Mouse (Mus musculus): ENCODE results near the gene Ces2e. TPM values are rescaled to one million over a fixed set of nuclear protein-coding genes. Genes with fewer than 3 reads are reported as not detected.
A peak's percentile ranks its signal among the peaks of the same experiment; 100 is the strongest.
"Not testable (repeated sequence)": the region's sequence is repeated elsewhere in the genome, so short reads cannot be mapped to it uniquely, and the experiment has no call there.

The Ces2e gene
- total RNA-seq (2014; rRNA removed) (120 and 259 TPM in 2 replicates), polyA plus RNA-seq (2012; rRNA removed) (137 and 182 TPM in 2 replicates)

- TF ChIP-seq CTCF (IDR thresholded peaks at IDR 0.05; ENCODE audit: low read depth, low read length): no peak
- no peak for TF ChIP-seq POLR2A (IDR thresholded peaks at IDR 0.05; ENCODE audit: extremely low read depth, insufficient read depth, low read length)
- peak within 1 kb of the TSS; percentile 40 for H3K27ac ChIP-seq (replicated peaks; ENCODE audit: insufficient read depth, low read depth, low read length)
These were observed at the start of gene Ces2e for GRCm38 (mm10) chr8:104925972-104926596. Gene Ces2e (plus strand): TSS chr8:104926260.

GRCm38 (mm10) chr8:104886223-104886926 lies 39.7 kb upstream of the Ces2e start:
- WGBS: no CpG with 5 or more reads among the region's 4 CpGs
- not testable (repeated sequence) for H3K27me3 ChIP-seq (ENCODE audit: control insufficient read depth, insufficient read depth, low read length); H3K4me1 ChIP-seq (ENCODE audit: control insufficient read depth, insufficient read depth, low read length); H3K36me3 ChIP-seq (ENCODE audit: control insufficient read depth, insufficient read depth, low read length); H3K79me2 ChIP-seq (ENCODE audit: control insufficient read depth, insufficient read depth, low read length); H3K9ac ChIP-seq (ENCODE audit: low read depth, low read length); H3K4me3 ChIP-seq (ENCODE audit: insufficient read depth, low read depth, low read length); DNase-seq (ENCODE audit: extremely low read depth, low read depth, low spot score); H3K27ac ChIP-seq (replicated peaks; ENCODE audit: insufficient read depth, low read depth, low read length)

More at GRCm38 (mm10) chr8:104925972-104926596, at the start of gene Ces2e:
- H3K36me3 ChIP-seq (ENCODE audit: control insufficient read depth, insufficient read depth, low read length): peaks cover 5% of the 10 kb centered on the region
- peak; percentile 91 for DNase-seq (ENCODE audit: extremely low read depth, low read depth, low spot score)
- peak within 1 kb of the TSS; percentile 26 for H3K4me3 ChIP-seq (ENCODE audit: insufficient read depth, low read depth, low read length)
- 17% methylated on average over 5 of the region's 5 CpGs for WGBS
- H3K9ac ChIP-seq (ENCODE audit: low read depth, low read length): 0 out of 2 replicates have a peak within 1 kb of the TSS, but pooled peaks have one; percentile 3
- H3K79me2 ChIP-seq (ENCODE audit: control insufficient read depth, insufficient read depth, low read length): no peaks in the 10 kb centered on the region
- no peaks in the 10 kb centered on the region for H3K27me3 ChIP-seq (ENCODE audit: control insufficient read depth, insufficient read depth, low read length)
- H3K4me1 ChIP-seq (ENCODE audit: control insufficient read depth, insufficient read depth, low read length): peaks cover 16% of the 10 kb centered on the region

DNA sequence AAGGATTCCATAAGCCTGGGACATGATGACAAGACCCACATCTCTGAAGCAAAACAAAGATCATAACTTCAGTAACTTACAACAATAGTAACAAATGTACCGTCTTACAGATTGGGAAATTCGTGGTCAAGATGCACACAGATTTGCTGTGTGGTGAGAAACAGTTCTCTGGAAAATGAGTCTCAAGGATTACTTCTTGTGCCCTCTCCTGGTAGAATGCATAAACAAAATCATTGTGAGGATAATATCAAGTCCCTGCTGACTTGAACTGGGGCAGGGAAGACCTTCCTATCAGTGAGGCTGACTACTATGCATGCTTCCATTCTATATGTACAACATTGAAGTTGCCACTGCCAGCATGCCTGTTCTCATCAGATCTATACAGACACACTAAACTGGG lies 24.3 kb upstream of the Ces2e start:
- H3K4me3 ChIP-seq (ENCODE audit: insufficient read depth, low read depth, low read length): no peak overlapping the region
- no peak overlapping the region for H3K9ac ChIP-seq (ENCODE audit: low read depth, low read length)
- no peaks in the 10 kb centered on the region for H3K27me3 ChIP-seq (ENCODE audit: control insufficient read depth, insufficient read depth, low read length)
- H3K36me3 ChIP-seq (ENCODE audit: control insufficient read depth, insufficient read depth, low read length): no peaks in the 10 kb centered on the region
- no peaks in the 10 kb centered on the region for H3K4me1 ChIP-seq (ENCODE audit: control insufficient read depth, insufficient read depth, low read length)
- H3K79me2 ChIP-seq (ENCODE audit: control insufficient read depth, insufficient read depth, low read length): no peaks in the 10 kb centered on the region
- DNase-seq (ENCODE audit: extremely low read depth, low read depth, low spot score): peak; percentile 33
- 75% methylated on average over 2 of the region's 2 CpGs for WGBS
- TF ChIP-seq POLR2A (IDR thresholded peaks at IDR 0.05; ENCODE audit: extremely low read depth, insufficient read depth, low read length) (no peak), CTCF (IDR thresholded peaks at IDR 0.05; ENCODE audit: low read depth, low read length) (no peak; the same call in 1 of the 2 replicates)
- no peak overlapping the region for H3K27ac ChIP-seq (replicated peaks; ENCODE audit: insufficient read depth, low read depth, low read length)

- no peak for DNase-seq (ENCODE audit: extremely low read depth, low read depth, low spot score)
- H3K36me3 ChIP-seq (ENCODE audit: control insufficient read depth, insufficient read depth, low read length): no peaks in the 10 kb centered on the region
- no peak overlapping the region for H3K4me3 ChIP-seq (ENCODE audit: insufficient read depth, low read depth, low read length)
- H3K4me1 ChIP-seq (ENCODE audit: control insufficient read depth, insufficient read depth, low read length): peaks cover 5% of the 10 kb centered on the region; the same call in 1 of the 2 replicates
- no peak overlapping the region for H3K9ac ChIP-seq (ENCODE audit: low read depth, low read length)
- TF ChIP-seq POLR2A (IDR thresholded peaks at IDR 0.05; ENCODE audit: extremely low read depth, insufficient read depth, low read length) (no peak), CTCF (IDR thresholded peaks at IDR 0.05; ENCODE audit: low read depth, low read length) (no peak)
- no peaks in the 10 kb centered on the region for H3K79me2 ChIP-seq (ENCODE audit: control insufficient read depth, insufficient read depth, low read length)
- H3K27me3 ChIP-seq (ENCODE audit: control insufficient read depth, insufficient read depth, low read length): no peaks in the 10 kb centered on the region
- 57% methylated on average over 1 of the region's 1 CpGs for WGBS
- H3K27ac ChIP-seq (replicated peaks; ENCODE audit: insufficient read depth, low read depth, low read length): no peak overlapping the region
These were observed 18.9 kb upstream of the Ces2e start for GRCm38 (mm10) chr8:104907111-104907510.

DNA sequence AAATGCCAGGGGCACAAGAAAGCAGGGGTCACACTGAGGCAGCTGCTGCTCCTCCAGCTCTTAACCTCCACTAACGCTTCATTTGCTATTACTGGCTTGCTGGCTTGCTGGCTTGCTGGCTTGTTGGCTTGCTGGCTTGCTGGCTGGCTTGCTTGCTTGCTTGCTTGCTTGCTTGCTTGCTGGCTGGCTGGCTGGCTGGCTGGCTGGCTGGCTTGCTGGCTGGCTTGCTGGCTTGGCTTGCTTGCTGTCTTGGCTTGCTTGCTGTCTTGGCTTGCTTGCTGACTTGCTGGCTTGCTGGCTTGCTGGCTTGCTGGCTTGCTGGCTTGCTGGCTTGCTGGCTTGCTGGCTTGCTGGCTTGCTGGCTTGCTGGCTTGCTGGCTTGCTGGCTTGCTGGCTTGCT lies 17.0 kb upstream of the Ces2e start:
- H3K27me3 ChIP-seq (ENCODE audit: control insufficient read depth, insufficient read depth, low read length); H3K79me2 ChIP-seq (ENCODE audit: control insufficient read depth, insufficient read depth, low read length); H3K4me3 ChIP-seq (ENCODE audit: insufficient read depth, low read depth, low read length); H3K36me3 ChIP-seq (ENCODE audit: control insufficient read depth, insufficient read depth, low read length); H3K4me1 ChIP-seq (ENCODE audit: control insufficient read depth, insufficient read depth, low read length); H3K9ac ChIP-seq (ENCODE audit: low read depth, low read length): not testable (repeated sequence)
- 19% methylated on average over 1 of the region's 1 CpGs for WGBS
- peak; percentile 75 for DNase-seq (ENCODE audit: extremely low read depth, low read depth, low spot score)
- H3K27ac ChIP-seq (replicated peaks; ENCODE audit: insufficient read depth, low read depth, low read length): 0 out of 2 replicates have a peak overlapping the region, but pooled peaks have one; percentile 7

DNA sequence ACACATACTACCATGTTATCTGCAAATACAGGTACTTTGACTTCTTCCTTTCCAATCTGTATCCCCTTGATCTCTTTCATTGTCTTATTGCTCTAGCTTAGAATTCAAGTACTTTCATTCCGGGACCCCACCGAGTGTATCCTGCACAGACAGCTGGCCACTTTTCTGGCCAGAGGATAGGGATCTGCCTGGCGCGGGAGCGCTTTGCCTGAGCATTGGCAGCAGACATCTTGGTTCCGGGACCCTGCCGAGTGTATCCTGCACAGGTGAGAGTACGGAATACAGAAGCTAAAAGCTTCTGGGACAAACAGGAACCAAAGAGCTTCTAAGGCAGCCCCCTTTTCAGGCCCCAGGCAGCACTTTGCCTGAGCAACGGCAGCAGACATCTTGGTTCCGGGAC lies 16.4 kb upstream of the Ces2e start:
- H3K4me3 ChIP-seq (ENCODE audit: insufficient read depth, low read depth, low read length); H3K27ac ChIP-seq (replicated peaks; ENCODE audit: insufficient read depth, low read depth, low read length); H3K27me3 ChIP-seq (ENCODE audit: control insufficient read depth, insufficient read depth, low read length); H3K9ac ChIP-seq (ENCODE audit: low read depth, low read length); H3K36me3 ChIP-seq (ENCODE audit: control insufficient read depth, insufficient read depth, low read length); DNase-seq (ENCODE audit: extremely low read depth, low read depth, low spot score); H3K4me1 ChIP-seq (ENCODE audit: control insufficient read depth, insufficient read depth, low read length); H3K79me2 ChIP-seq (ENCODE audit: control insufficient read depth, insufficient read depth, low read length): not testable (repeated sequence)
- 94% methylated on average over 10 of the region's 10 CpGs for WGBS
